Mouse (Mus musculus): ENCODE measurements around the gene Plekha4.

Plekha4 gene

GRCm38 (mm10) chr7:45525809-45526473 lies at the start of gene Plekha4, which contains the start of gene Ppp1r15a:
Plekha4 (plus strand) TSS chr7:45526330.
Ppp1r15a (minus strand) TSS chr7:45526268.
- peak; percentile 88; the same call in 1 of the 2 replicates for TF ChIP-seq GATA4 (IDR thresholded peaks at IDR 0.05; ENCODE audit: insufficient replicate concordance, low read length)

GRCm38 (mm10) chr7:45476453-45476852 lies 49.7 kb upstream of the Plekha4 start:
- no peak for TF ChIP-seq GATA4 (IDR thresholded peaks at IDR 0.05; ENCODE audit: insufficient replicate concordance, low read length)

- no peak for TF ChIP-seq GATA4 (IDR thresholded peaks at IDR 0.05; ENCODE audit: insufficient replicate concordance, low read length)
These were observed 49.1 kb upstream of the Plekha4 start for GRCm38 (mm10) chr7:45477003-45477402.

- TF ChIP-seq GATA4 (IDR thresholded peaks at IDR 0.05; ENCODE audit: insufficient replicate concordance, low read length): no peak
These were observed 47.4 kb upstream of the Plekha4 start for GRCm38 (mm10) chr7:45478774-45479173.

- no peak for TF ChIP-seq GATA4 (IDR thresholded peaks at IDR 0.05; ENCODE audit: insufficient replicate concordance, low read length)
These were observed 44.7 kb upstream of the Plekha4 start, which contains the start of gene Tulp2 for GRCm38 (mm10) chr7:45481374-45481927. Tulp2 (plus strand) TSS chr7:45481877.

GRCm38 (mm10) chr7:45482166-45482565 lies 44.0 kb upstream of the Plekha4 start:
- TF ChIP-seq GATA4 (IDR thresholded peaks at IDR 0.05; ENCODE audit: insufficient replicate concordance, low read length): no peak

GRCm38 (mm10) chr7:45486158-45486557 lies 40.0 kb upstream of the Plekha4 start:
- TF ChIP-seq GATA4 (IDR thresholded peaks at IDR 0.05; ENCODE audit: insufficient replicate concordance, low read length): no peak

- no peak for TF ChIP-seq GATA4 (IDR thresholded peaks at IDR 0.05; ENCODE audit: insufficient replicate concordance, low read length)
These were observed 39.2 kb upstream of the Plekha4 start, which contains the start of gene Gm45808 for GRCm38 (mm10) chr7:45486761-45487415. Gm45808 (minus strand) TSS chr7:45486811.

GRCm38 (mm10) chr7:45487861-45488292 lies 38.3 kb upstream of the Plekha4 start:
- no peak for TF ChIP-seq GATA4 (IDR thresholded peaks at IDR 0.05; ENCODE audit: insufficient replicate concordance, low read length)

- peak; percentile 71; the same call in 1 of the 2 replicates for TF ChIP-seq GATA4 (IDR thresholded peaks at IDR 0.05; ENCODE audit: insufficient replicate concordance, low read length)
These were observed 37.6 kb upstream of the Plekha4 start, which contains the start of gene Dhdh for GRCm38 (mm10) chr7:45488293-45489204. Dhdh (minus strand) TSS chr7:45488805.

GRCm38 (mm10) chr7:45489578-45489977 lies 36.6 kb upstream of the Plekha4 start:
- TF ChIP-seq GATA4 (IDR thresholded peaks at IDR 0.05; ENCODE audit: insufficient replicate concordance, low read length): no peak

- no peak for TF ChIP-seq GATA4 (IDR thresholded peaks at IDR 0.05; ENCODE audit: insufficient replicate concordance, low read length)
These were observed 35.3 kb upstream of the Plekha4 start for GRCm38 (mm10) chr7:45490822-45491221.

GRCm38 (mm10) chr7:45491264-45491663 lies 34.9 kb upstream of the Plekha4 start:
- no peak for TF ChIP-seq GATA4 (IDR thresholded peaks at IDR 0.05; ENCODE audit: insufficient replicate concordance, low read length)

GRCm38 (mm10) chr7:45492225-45492844 lies 33.8 kb upstream of the Plekha4 start:
- TF ChIP-seq GATA4 (IDR thresholded peaks at IDR 0.05; ENCODE audit: insufficient replicate concordance, low read length): no peak
